Mouse (Mus musculus): ENCODE results near the gene Plcl1. TPM values are rescaled to one million over a fixed set of nuclear protein-coding genes. Genes with fewer than 3 reads are reported as not detected.

The Plcl1 gene
- polyA plus RNA-seq, 1 experiment: 5.5 TPM

GRCm38 (mm10) chr1:55705756-55706155 is 300.0 kb downstream of the Plcl1 start:
- DNase-seq (ENCODE audit: low read depth): no peak
- TF ChIP-seq CTCF (IDR thresholded peaks at IDR 0.05; ENCODE audit: borderline replicate concordance, extremely low read depth, insufficient read depth, insufficient read length) (no peak), POLR2A (IDR thresholded peaks at IDR 0.05; ENCODE audit: borderline replicate concordance, extremely low read depth, insufficient read depth, insufficient read length, poor library complexity, severe bottlenecking) (no peak)

- TF ChIP-seq POLR2A (IDR thresholded peaks at IDR 0.05; ENCODE audit: borderline replicate concordance, extremely low read depth, insufficient read depth, insufficient read length, poor library complexity, severe bottlenecking): no peak
- TF ChIP-seq CTCF (IDR thresholded peaks at IDR 0.05; ENCODE audit: borderline replicate concordance, extremely low read depth, insufficient read depth, insufficient read length): no peak
- DNase-seq (ENCODE audit: low read depth): peak; percentile 38
Observed at GRCm38 (mm10) chr1:55706933-55707332, 301.2 kb downstream of the Plcl1 start.

- DNase-seq (ENCODE audit: low read depth): no peak
- no peak for TF ChIP-seq POLR2A (IDR thresholded peaks at IDR 0.05; ENCODE audit: borderline replicate concordance, extremely low read depth, insufficient read depth, insufficient read length, poor library complexity, severe bottlenecking)
- no peak for TF ChIP-seq CTCF (IDR thresholded peaks at IDR 0.05; ENCODE audit: borderline replicate concordance, extremely low read depth, insufficient read depth, insufficient read length)
Observed at GRCm38 (mm10) chr1:55717283-55717803, 311.6 kb downstream of the Plcl1 start.

- peak; percentile 53 for DNase-seq (ENCODE audit: low read depth)
- no peak for TF ChIP-seq POLR2A (IDR thresholded peaks at IDR 0.05; ENCODE audit: borderline replicate concordance, extremely low read depth, insufficient read depth, insufficient read length, poor library complexity, severe bottlenecking)
- no peak for TF ChIP-seq CTCF (IDR thresholded peaks at IDR 0.05; ENCODE audit: borderline replicate concordance, extremely low read depth, insufficient read depth, insufficient read length)
Observed at GRCm38 (mm10) chr1:55725428-55725827, 319.7 kb downstream of the Plcl1 start.

- TF ChIP-seq CTCF (IDR thresholded peaks at IDR 0.05; ENCODE audit: borderline replicate concordance, extremely low read depth, insufficient read depth, insufficient read length): no peak
- no peak for TF ChIP-seq POLR2A (IDR thresholded peaks at IDR 0.05; ENCODE audit: borderline replicate concordance, extremely low read depth, insufficient read depth, insufficient read length, poor library complexity, severe bottlenecking)
- no peak for DNase-seq (ENCODE audit: low read depth)
Observed at GRCm38 (mm10) chr1:55729332-55729731, 323.6 kb downstream of the Plcl1 start.

GRCm38 (mm10) chr1:55732951-55733350 is 327.2 kb downstream of the Plcl1 start:
- TF ChIP-seq POLR2A (IDR thresholded peaks at IDR 0.05; ENCODE audit: borderline replicate concordance, extremely low read depth, insufficient read depth, insufficient read length, poor library complexity, severe bottlenecking) (no peak), CTCF (IDR thresholded peaks at IDR 0.05; ENCODE audit: borderline replicate concordance, extremely low read depth, insufficient read depth, insufficient read length) (no peak)
- DNase-seq (ENCODE audit: low read depth): no peak

- DNase-seq (ENCODE audit: low read depth): peak; percentile 92
- TF ChIP-seq POLR2A (IDR thresholded peaks at IDR 0.05; ENCODE audit: borderline replicate concordance, extremely low read depth, insufficient read depth, insufficient read length, poor library complexity, severe bottlenecking) (no peak), CTCF (IDR thresholded peaks at IDR 0.05; ENCODE audit: borderline replicate concordance, extremely low read depth, insufficient read depth, insufficient read length) (peak; percentile 84)
Observed at GRCm38 (mm10) chr1:55736054-55736740, 330.5 kb downstream of the Plcl1 start.

- DNase-seq (ENCODE audit: low read depth): no peak
- TF ChIP-seq POLR2A (IDR thresholded peaks at IDR 0.05; ENCODE audit: borderline replicate concordance, extremely low read depth, insufficient read depth, insufficient read length, poor library complexity, severe bottlenecking): no peak
- no peak for TF ChIP-seq CTCF (IDR thresholded peaks at IDR 0.05; ENCODE audit: borderline replicate concordance, extremely low read depth, insufficient read depth, insufficient read length)
Observed at GRCm38 (mm10) chr1:55736762-55737288, 331.1 kb downstream of the Plcl1 start.

GRCm38 (mm10) chr1:55738746-55739365 is 333.1 kb downstream of the Plcl1 start:
- TF ChIP-seq POLR2A (IDR thresholded peaks at IDR 0.05; ENCODE audit: borderline replicate concordance, extremely low read depth, insufficient read depth, insufficient read length, poor library complexity, severe bottlenecking): no peak
- no peak for TF ChIP-seq CTCF (IDR thresholded peaks at IDR 0.05; ENCODE audit: borderline replicate concordance, extremely low read depth, insufficient read depth, insufficient read length)

GRCm38 (mm10) chr1:55741885-55742284 is 336.2 kb downstream of the Plcl1 start:
- peak; percentile 84 for DNase-seq (ENCODE audit: low read depth)
- no peak for TF ChIP-seq CTCF (IDR thresholded peaks at IDR 0.05; ENCODE audit: borderline replicate concordance, extremely low read depth, insufficient read depth, insufficient read length)
- TF ChIP-seq POLR2A (IDR thresholded peaks at IDR 0.05; ENCODE audit: borderline replicate concordance, extremely low read depth, insufficient read depth, insufficient read length, poor library complexity, severe bottlenecking): no peak

More at GRCm38 (mm10) chr1:55738746-55739365, 333.1 kb downstream of the Plcl1 start:
- no peak for DNase-seq (ENCODE audit: low read depth)

GRCm38 (mm10) chr1:55748516-55748915 is 342.8 kb downstream of the Plcl1 start:
- TF ChIP-seq POLR2A (IDR thresholded peaks at IDR 0.05; ENCODE audit: borderline replicate concordance, extremely low read depth, insufficient read depth, insufficient read length, poor library complexity, severe bottlenecking): no peak
- no peak for TF ChIP-seq CTCF (IDR thresholded peaks at IDR 0.05; ENCODE audit: borderline replicate concordance, extremely low read depth, insufficient read depth, insufficient read length)
- no peak for DNase-seq (ENCODE audit: low read depth)

Data from brain, embryonic 14.5 days (tissue).